11 mouse cellular contexts compared by ENCODE assay signal in genomic region chr13:5845605-5846004, GRCm38 (mm10). TPM values are rescaled to one million over a fixed set of nuclear protein-coding genes. Genes with fewer than 3 reads are reported as not detected.
DNase-seq lines count a peak whose midpoint lies in the region; ATAC-seq and TF ChIP-seq lines count a peak whose summit lies in the region.
"Had no signal": no experiment of that assay in that cellular context is flagged by ENCODE, and none has a peak within 500 bp of the region (broad histone marks: within the 10 kb centered on the region; RNA-seq: fewer than 3 reads in every experiment).

No protein-coding gene starts in this region.

- no peaks in the 10 kb centered on the region for H3K9me3 ChIP-seq in liver, embryonic 14.5 days (ENCODE audit: control insufficient read depth, low read length)
- H3K9me3 ChIP-seq: limb, embryonic 12.5 days had no signal

- H3K36me3 ChIP-seq in spleen, adult 2 months (ENCODE audit: control insufficient read depth, insufficient read depth, low read length), result no peaks in the 10 kb centered on the region
- H3K36me3 ChIP-seq in liver, embryonic 14.5 days (replicated peaks; ENCODE audit: control insufficient read depth, insufficient read depth, low read depth), result no peaks in the 10 kb centered on the region
- H3K36me3 ChIP-seq: limb, embryonic 12.5 days had no signal

- H3K27me3 ChIP-seq in spleen, adult 2 months (ENCODE audit: control insufficient read depth, insufficient read depth, low read length), result no peaks in the 10 kb centered on the region
- H3K27me3 ChIP-seq in liver, embryonic 14.5 days (ENCODE audit: control insufficient read depth, insufficient read depth, low read length), result no peaks in the 10 kb centered on the region
- H3K27me3 ChIP-seq: limb, embryonic 12.5 days had no signal

- no peak for TF ChIP-seq CTCF in spleen, adult 2 months (IDR thresholded peaks at IDR 0.05; ENCODE audit: extremely low read depth, insufficient read depth, insufficient read length, insufficient replicate concordance)
- no peak for TF ChIP-seq CTCF in liver, embryonic 14.5 days (IDR thresholded peaks at IDR 0.05; ENCODE audit: low read depth)

- H3K4me2 ChIP-seq in liver, embryonic 14.5 days (ENCODE audit: low read depth), result peak overlapping the region; percentile 52
- H3K4me2 ChIP-seq: limb, embryonic 12.5 days had no signal

- 12% methylated on average over 5 of the region's 5 CpGs for WGBS in spleen, adult 2 months
- WGBS in liver, embryonic 14.5 days (ENCODE audit: insufficient replicate concordance), result 16% methylated on average over 5 of the region's 5 CpGs

- H3K4me3 ChIP-seq in spleen, adult 2 months (ENCODE audit: extremely low read depth, insufficient read depth, insufficient read length), result no peak overlapping the region
- H3K4me3 ChIP-seq in liver, embryonic 14.5 days (ENCODE audit: insufficient read depth in 1 of 2, low read depth in 2 of 2, low read length in 2 of 2), result peak overlapping the region in 1 of 2 experiments; percentile 35; a peak in 1 of 4 replicates
- H3K4me3 ChIP-seq: limb, embryonic 12.5 days had no signal

- TF ChIP-seq EP300 in liver, embryonic 14.5 days (IDR thresholded peaks at IDR 0.05; ENCODE audit: low read depth), result no peak

- intact Hi-C loops in left cerebral cortex, postnatal 14 days (cut with DNase I), result no loop called here

- peak; percentile 62 for ATAC-seq in liver, embryonic 14.5 days (ENCODE audit: insufficient read depth)
- ATAC-seq in erythroid progenitor cell, adult 5-6 weeks (replicated peaks; ENCODE audit: low FRiP score, poor library complexity, severe bottlenecking), result no peak

- DNase-seq in adrenal gland, adult 2 months, result peak; percentile 20
- DNase-seq in adrenal gland, postnatal 4 days (ENCODE audit: low spot score in 2 of 2), result no peak
- peak in 1 of 2 experiments; percentile 74 for DNase-seq in spleen, adult 2 months (ENCODE audit: low read depth in 1 of 2, low spot score in 2 of 2)
- no peak for DNase-seq in spleen, postnatal 14 days (ENCODE audit: low spot score in 2 of 2)
- peak in 1 of 3 experiments; percentile 54 for DNase-seq in liver, embryonic 14.5 days (ENCODE audit: low read depth in 3 of 3, low spot score in 3 of 3)
- DNase-seq in left cerebral cortex, postnatal 14 days (ENCODE audit: low spot score in 2 of 2), result no peak
- DNase-seq in right cerebral cortex, postnatal 25 days, result no peak
- DNase-seq: cerebellum, adult 2 months; right cerebral cortex, postnatal 14 days had no signal

- peak overlapping the region; percentile 54; the same call in 1 of the 2 replicates for H3K27ac ChIP-seq in spleen, adult 2 months (ENCODE audit: insufficient read depth, low read length)
- H3K27ac ChIP-seq in liver, embryonic 14.5 days, result no peak overlapping the region
- H3K27ac ChIP-seq: limb, embryonic 12.5 days had no signal

- TF ChIP-seq POLR2A in spleen, adult 2 months (IDR thresholded peaks at IDR 0.05; ENCODE audit: low read depth, low read length), result no peak

- no peak overlapping the region for H3K9ac ChIP-seq in liver, embryonic 14.5 days (replicated peaks)
- H3K9ac ChIP-seq: limb, embryonic 12.5 days had no signal

- no peaks in the 10 kb centered on the region; the same call in 1 of the 2 replicates for H3K4me1 ChIP-seq in spleen, adult 2 months (ENCODE audit: control insufficient read depth, insufficient read depth, insufficient read length)
- H3K4me1 ChIP-seq in liver, embryonic 14.5 days (replicated peaks; ENCODE audit: control insufficient read depth in 2 of 2, insufficient read depth in 2 of 2, low read length in 1 of 2), result peaks cover 4 to 16% of the 10 kb centered on the region in 2 experiments
- H3K4me1 ChIP-seq: limb, embryonic 12.5 days had no signal

RNA-seq across cellular contexts. Expression of gene Klf6, which starts 15.7 kb away (rescaled TPM):
- total RNA-seq in adrenal gland, adult 2 months (2021), result 10 to 100 TPM; 33.7 to 40.0 TPM
- polyA plus RNA-seq in adrenal gland, adult 2 months (2012; rRNA removed), result 11.4 and 11.8 TPM in 2 replicates
- 10 to 100 TPM; 36.4 to 37.2 TPM for total RNA-seq in adrenal gland, postnatal 4 days (2021)
- polyA plus RNA-seq in spleen, adult 2 months (2012; rRNA removed), result 8.4 and 14.6 TPM in 2 replicates
- polyA plus RNA-seq in liver, embryonic 14.5 days (2012; rRNA removed), result 3.3 and 4.5 TPM in 2 replicates
- 12.5 and 15.6 TPM in 2 replicates for polyA plus RNA-seq in liver, embryonic 14.5 days (2014; fragmentation: Nextera tagmentation; extraction: Ambion mirVana)
- total RNA-seq in left cerebral cortex, postnatal 14 days (2021), result 10 to 100 TPM; 57.7 to 59.7 TPM
- total RNA-seq in erythroid progenitor cell, adult 5-6 weeks (2015; ENCODE audit: low replicate concordance), result 18.9 and 32.4 TPM in 2 replicates
- 15.5 and 21.9 TPM in 2 replicates for total RNA-seq in erythroid progenitor cell, adult 5-6 weeks (2017; ENCODE audit: low replicate concordance)
